Mouse (Mus musculus): ENCODE results near the gene E030030I06Rik. TPM values are rescaled to one million over a fixed set of nuclear protein-coding genes. Genes with fewer than 3 reads are reported as not detected.
"Not testable (repeated sequence)": the region's sequence is repeated elsewhere in the genome, so short reads cannot be mapped to it uniquely, and the experiment has no call there.

The E030030I06Rik gene
- 21.3 and 21.6 TPM in 2 replicates for polyA plus RNA-seq (2015; fragmentation: Nextera tagmentation; extraction: Ambion mirVana)

DNA sequence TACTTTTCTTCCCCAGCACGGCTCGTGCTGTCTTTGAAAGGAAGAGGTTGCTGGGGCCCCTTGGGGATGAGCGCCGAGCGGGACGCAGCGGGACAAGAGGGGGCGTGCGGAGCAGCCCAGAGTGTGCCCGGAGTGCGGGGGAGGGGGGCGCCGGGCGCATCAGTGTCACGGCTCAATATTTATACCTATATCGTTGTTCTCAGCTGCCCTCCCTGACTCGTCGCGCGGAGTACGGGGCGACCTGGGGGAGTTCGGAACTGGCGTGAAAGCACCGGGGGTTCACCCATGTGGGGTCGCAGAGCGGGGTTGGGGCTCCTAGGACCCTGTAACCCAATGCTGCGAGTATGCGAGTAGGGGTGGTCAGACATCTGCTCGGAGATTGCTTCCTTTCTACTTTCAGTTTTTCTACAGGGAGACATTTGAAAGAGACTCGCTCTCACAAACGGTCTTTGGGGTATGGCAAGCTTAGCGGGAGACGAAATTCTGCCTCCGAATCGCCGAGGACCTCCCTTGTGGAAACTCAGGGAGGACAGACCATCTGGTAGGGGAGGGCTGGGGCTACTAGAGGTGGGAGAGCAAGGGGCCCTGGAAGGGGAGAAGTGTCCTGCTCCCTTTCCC lies at the start of gene E030030I06Rik:
Gene E030030I06Rik (minus strand): TSS at position 198 of the 618 bp plus-strand sequence.
- Histone ChIP-seq H3K27ac (peak within 1 kb of the TSS; percentile 76), H3K4me3 (replicated peaks) (peak within 1 kb of the TSS; percentile 66), H3K9ac (peak within 1 kb of the TSS; percentile 69), H3K4me1 (peaks cover 18% of the 10 kb centered on the region), H3K9me3 (no peaks in the 10 kb centered on the region), H3K36me3 (no peaks in the 10 kb centered on the region), H3K27me3 (replicated peaks) (peaks cover 14% of the 10 kb centered on the region), H3K4me2 (peak within 1 kb of the TSS; percentile 75)
- under 1% methylated on average over 37 of the region's 37 CpGs for WGBS
- peak; percentile 44 for ATAC-seq (ENCODE audit: insufficient read depth, low FRiP score, low read depth)

DNA sequence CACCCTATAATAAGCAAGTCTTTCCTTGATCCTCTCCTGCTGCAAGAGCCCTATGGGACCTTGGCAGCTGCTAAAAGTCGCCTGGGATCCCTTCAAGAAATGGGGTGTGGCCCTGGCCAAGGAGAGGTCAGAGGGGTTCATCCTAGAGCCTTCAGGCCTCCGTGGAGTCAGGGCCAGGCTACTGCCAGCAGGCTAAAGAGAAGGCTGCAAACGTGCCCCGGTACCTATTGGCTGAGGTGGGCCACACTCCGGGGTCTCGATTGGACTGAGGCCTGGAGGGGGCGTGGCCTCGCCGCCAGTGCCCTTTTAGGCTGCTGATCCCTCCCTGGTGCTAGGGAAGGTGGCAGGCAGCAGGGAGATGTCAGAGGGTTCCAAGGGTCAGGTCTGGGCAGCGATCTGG lies 42.0 kb upstream of the E030030I06Rik start:
- not testable (repeated sequence) for ATAC-seq (ENCODE audit: insufficient read depth, low FRiP score, low read depth); H3K9ac ChIP-seq; H3K27ac ChIP-seq; H3K27me3 ChIP-seq (replicated peaks); H3K9me3 ChIP-seq; H3K4me2 ChIP-seq; H3K4me1 ChIP-seq; H3K4me3 ChIP-seq (replicated peaks); H3K36me3 ChIP-seq
- under 1% methylated on average over 9 of the region's 10 CpGs for WGBS

DNA sequence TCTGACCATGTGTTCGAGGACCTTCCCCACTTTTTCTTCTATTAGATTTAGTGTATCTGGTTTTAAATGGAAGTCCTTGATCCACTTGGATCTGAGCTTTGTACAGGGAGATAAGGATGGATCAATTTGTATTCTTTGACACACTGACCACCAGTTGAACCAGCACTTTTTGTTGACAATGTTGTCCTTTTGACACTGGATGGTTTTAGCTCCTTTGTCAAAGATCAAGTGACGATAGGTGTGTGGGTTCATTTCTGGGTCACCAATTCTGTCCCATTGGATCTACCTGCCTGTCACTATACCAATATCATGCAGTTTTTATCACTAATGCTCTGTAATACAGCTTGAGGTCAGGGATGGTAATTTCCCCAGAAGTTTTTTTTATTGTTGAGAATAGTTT lies 27.4 kb upstream of the E030030I06Rik start:
- H3K27me3 ChIP-seq (replicated peaks); H3K36me3 ChIP-seq; H3K9me3 ChIP-seq; H3K27ac ChIP-seq; H3K4me3 ChIP-seq (replicated peaks); H3K4me2 ChIP-seq; H3K4me1 ChIP-seq; H3K9ac ChIP-seq; ATAC-seq (ENCODE audit: insufficient read depth, low FRiP score, low read depth): not testable (repeated sequence)
- WGBS: 59% methylated on average over 2 of the region's 2 CpGs

DNA sequence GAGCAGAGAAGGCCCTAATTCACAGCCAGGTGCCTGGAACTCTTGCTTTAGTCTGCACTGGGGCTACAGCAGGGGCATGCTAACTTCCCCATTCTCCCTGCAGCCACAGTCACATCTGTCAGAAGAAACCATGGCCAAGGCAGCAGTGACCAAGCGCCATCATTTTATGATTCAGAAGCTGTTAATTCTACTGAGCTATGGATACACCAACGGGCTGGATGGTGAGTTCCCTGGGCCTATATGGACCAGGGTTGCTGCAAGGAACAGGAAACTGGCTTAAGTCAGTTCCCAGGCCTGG lies 25.1 kb upstream of the E030030I06Rik start:
- not testable (repeated sequence) for H3K9me3 ChIP-seq; ATAC-seq (ENCODE audit: insufficient read depth, low FRiP score, low read depth); H3K4me1 ChIP-seq; H3K36me3 ChIP-seq; H3K27ac ChIP-seq; H3K4me2 ChIP-seq; H3K9ac ChIP-seq; H3K27me3 ChIP-seq (replicated peaks); H3K4me3 ChIP-seq (replicated peaks)
- WGBS: 90% methylated on average over 2 of the region's 2 CpGs

DNA sequence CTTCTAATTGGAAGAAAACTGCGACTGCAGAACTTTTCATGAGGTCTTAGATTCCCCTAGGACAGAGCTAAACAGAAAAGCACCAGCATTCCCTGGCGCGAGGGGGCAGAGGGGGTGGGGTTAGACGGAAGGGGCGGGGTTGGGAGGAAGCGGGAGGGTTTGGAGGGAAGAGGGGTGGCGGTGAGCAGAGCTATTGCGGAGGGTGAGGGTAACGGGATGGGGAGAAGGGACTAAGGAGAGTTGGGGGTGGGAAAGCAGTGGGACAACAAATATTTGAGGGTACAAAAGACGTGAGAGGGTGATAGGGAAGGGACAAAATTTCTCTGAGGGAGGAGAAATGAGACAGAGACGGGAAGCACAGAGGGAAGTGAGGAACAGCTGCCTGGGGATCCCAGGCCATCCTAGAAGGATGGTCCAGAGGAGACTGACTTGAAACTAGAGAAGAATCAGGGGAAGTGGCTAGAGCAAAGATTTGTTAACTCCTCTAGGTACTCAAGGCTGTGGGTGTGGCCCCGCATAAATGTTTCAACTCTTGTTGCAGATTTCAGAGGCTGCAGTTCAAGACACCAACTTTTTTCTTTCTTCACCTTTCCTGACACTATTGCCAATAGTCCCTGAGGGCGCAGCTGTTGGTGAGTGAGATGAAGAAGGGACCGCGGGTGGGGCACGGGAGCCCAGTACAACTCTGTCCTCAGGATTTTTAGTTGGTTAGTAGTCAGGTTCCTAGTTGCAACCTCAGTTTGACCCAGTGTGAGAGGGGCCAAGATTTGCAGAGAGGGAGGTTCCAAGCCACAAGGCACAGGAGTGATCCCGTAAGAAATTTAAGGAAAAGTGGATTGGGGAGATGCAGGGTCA lies 24.5 kb upstream of the E030030I06Rik start:
- WGBS: 15% methylated on average over 11 of the region's 17 CpGs
- not testable (repeated sequence) for H3K9me3 ChIP-seq; H3K27me3 ChIP-seq (replicated peaks); H3K4me3 ChIP-seq (replicated peaks); H3K36me3 ChIP-seq; H3K27ac ChIP-seq; H3K9ac ChIP-seq; H3K4me1 ChIP-seq
- ATAC-seq (ENCODE audit: insufficient read depth, low FRiP score, low read depth): peak; percentile 63
- peak overlapping the region; percentile 39 for H3K4me2 ChIP-seq

DNA sequence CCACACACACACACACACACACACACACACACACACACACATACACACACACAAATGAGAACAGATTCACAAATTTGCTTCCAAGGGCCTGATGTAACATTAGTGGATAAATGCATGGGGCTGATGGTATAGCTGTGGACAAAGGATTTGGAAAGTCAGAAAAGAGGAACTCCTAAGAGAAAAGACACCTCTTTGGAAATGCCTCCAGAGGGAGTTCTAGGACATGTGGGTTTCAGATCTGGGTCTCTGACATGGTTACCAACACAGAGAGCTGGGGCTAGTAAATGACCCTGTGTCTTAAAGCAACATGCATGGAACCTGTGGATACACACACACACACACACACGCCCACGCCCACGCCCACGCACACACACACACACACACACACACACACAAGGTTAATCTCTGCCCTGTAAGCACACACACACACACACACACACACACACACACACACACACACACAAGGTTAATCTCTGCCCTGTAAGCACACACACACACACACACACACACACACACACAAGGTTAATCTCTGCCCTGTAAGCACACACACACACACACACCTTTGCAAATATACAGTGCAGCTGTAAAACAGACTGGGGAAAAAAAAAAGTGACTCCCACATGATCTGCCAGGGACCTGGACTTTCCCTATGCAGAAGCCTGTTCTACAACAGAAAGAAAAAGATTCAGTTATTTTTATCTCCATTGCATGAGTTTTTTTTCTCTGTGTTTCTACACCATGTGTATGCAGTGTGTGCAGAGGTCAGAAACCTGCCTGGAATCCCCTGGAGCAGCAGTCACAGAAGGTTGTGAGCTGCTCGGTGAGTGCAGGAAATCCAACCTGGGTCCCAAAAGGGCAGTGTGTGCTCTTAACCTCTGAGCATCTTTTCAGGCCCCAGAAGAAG lies 23.6 kb upstream of the E030030I06Rik start:
- ATAC-seq (ENCODE audit: insufficient read depth, low FRiP score, low read depth): peak; percentile 53; the same call in 1 of the 2 replicates

DNA sequence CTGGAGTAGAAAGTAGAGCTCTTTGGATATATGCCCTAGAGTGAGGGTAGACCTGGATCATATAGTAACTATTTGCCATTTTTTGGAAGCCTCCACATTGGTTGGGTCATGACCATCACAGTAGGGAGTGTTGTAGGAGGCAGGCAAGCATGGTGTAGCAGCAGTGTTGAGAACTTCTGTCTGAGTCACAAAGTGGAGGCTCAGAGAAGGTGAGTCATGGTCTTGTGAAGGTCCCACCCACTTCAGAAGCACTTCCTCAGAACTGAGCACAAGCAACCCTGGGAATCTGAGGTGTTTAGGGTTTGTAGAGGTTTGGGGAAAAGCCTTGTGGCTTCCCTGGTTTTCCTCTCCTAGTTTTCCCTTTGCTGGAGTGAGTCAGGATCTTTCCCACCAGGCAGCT lies 20.0 kb upstream of the E030030I06Rik start:
- not testable (repeated sequence) for H3K9me3 ChIP-seq; H3K27ac ChIP-seq; H3K9ac ChIP-seq; ATAC-seq (ENCODE audit: insufficient read depth, low FRiP score, low read depth); H3K4me3 ChIP-seq (replicated peaks); H3K4me1 ChIP-seq; H3K27me3 ChIP-seq (replicated peaks); H3K4me2 ChIP-seq; H3K36me3 ChIP-seq

More for the DNA sequence above, 23.6 kb upstream of the E030030I06Rik start:
- H3K9ac ChIP-seq; H3K9me3 ChIP-seq; H3K4me1 ChIP-seq; H3K4me3 ChIP-seq (replicated peaks); H3K27me3 ChIP-seq (replicated peaks); H3K36me3 ChIP-seq; H3K27ac ChIP-seq: not testable (repeated sequence)
- 64% methylated on average over 3 of the region's 5 CpGs for WGBS
- H3K4me2 ChIP-seq: peak overlapping the region; percentile 39

DNA sequence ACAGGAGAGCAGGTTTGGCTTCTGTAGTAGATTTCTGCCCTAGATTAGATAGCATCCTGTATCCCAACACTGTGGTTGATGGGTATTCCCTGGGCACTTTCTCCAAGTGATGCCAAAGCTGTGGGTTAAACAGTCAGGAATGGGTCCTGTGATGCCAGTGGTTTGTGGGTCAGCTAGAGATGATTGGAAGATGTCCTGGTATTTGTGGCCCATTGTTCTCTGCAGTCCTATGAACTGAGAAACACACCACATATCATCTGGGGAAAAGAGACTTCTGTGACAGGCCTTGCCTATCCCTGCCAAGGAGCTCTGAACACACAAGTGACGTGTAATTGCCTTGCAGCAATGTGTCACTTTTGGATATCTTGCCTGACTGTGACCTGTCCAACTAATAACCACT lies 18.0 kb upstream of the E030030I06Rik start:
- ATAC-seq (ENCODE audit: insufficient read depth, low FRiP score, low read depth); H3K4me3 ChIP-seq (replicated peaks); H3K9me3 ChIP-seq; H3K27me3 ChIP-seq (replicated peaks); H3K36me3 ChIP-seq; H3K4me2 ChIP-seq; H3K27ac ChIP-seq; H3K9ac ChIP-seq; H3K4me1 ChIP-seq: not testable (repeated sequence)
- WGBS: 77% methylated on average over 1 of the region's 1 CpGs

DNA sequence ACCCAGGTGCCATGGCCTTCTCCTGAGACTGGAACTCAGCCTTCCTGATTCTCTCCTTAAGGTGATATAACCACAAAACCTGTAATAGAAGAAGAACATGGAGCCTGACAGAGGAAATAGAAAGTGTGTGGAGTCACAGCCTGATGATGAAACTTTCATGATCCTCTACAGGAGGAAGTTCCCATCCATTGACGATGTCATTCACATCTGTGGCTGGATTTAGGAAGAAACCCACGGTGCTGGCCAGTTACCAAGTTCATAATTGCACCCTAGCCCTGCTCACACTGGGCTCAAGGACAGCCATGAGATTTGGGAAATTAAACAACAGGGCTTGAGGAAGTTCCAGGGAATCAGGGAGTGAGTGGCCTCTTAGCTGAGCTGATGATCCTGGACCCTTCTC lies 17.0 kb upstream of the E030030I06Rik start:
- not testable (repeated sequence) for H3K9me3 ChIP-seq; H3K4me3 ChIP-seq (replicated peaks); H3K27ac ChIP-seq; ATAC-seq (ENCODE audit: insufficient read depth, low FRiP score, low read depth); H3K9ac ChIP-seq; H3K27me3 ChIP-seq (replicated peaks); H3K4me2 ChIP-seq; H3K36me3 ChIP-seq; H3K4me1 ChIP-seq
- 62% methylated on average over 2 of the region's 2 CpGs for WGBS

DNA sequence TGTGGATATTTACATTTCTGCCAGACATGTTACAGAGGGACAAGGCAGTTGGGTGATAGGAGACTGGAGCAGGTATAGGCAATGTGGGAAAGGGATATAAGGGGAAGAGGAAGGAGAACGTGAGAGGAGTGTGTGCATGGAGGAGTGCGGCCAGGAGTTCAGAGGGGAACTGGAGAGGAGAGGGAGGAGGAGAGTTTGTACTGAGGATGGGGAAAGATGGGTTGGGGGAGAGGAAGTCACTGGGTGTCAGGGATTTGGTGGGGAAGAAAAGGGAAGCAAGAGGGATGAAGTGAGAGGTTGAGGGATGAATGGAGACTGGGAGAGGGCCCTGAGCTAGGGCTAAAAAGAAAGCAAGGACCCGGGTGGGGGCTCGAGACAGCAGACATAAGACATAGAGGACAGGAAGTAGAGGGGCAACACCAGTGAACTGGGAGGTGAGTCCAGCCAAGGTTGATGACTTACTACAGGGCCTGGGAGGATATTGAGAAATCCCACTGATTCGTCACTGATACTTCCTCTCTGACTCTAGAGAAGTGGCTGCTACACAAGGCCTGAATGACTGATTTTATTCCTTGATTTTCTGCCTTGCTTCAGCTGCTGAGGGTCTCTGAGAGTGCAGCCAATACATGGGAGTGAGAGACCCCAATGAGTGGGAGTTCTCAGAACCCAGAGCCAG lies 16.4 kb upstream of the E030030I06Rik start:
- not testable (repeated sequence) for ATAC-seq (ENCODE audit: insufficient read depth, low FRiP score, low read depth); H3K4me1 ChIP-seq

DNA sequence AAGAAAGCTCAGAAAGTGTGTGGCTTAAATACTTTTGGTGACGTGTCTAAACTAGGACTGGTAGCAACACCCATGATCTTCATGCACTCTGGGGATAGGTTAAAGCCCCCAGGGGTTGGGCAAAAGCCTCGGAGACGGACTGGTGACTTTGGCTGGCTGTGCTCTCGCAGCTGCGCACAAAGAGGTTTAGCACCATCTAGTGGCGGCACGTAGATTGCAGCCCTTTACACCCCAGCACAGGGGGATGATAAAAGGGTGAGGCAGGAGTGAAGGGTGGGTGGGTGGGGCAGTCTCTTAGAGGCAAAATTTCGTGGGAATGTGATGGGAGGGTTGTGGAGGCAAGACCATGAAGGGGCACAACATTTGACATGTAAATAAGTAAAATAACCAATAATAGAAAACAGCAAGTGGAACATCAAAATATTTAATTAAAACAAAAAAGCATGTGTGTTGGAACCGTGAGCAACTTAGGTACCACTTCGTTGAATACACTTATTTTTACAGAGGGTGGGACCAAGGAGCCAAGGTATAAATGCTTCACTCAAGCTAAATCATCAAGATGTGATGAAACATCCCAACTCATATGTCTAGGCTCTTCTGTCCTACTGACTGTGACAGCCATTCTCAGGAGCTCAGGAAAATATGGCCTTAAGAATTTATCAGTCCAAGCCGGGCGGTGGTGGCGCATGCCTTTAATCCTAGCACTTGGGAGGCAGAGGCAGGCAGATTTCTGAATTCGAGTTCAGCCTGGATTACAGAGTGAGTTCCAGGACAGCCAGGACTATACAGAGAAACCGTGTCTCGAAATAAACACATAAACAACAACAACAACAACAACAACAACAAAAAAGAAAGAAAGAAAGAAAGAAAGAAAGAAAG lies 14.9 kb upstream of the E030030I06Rik start:
- H3K27me3 ChIP-seq (replicated peaks); H3K36me3 ChIP-seq; H3K9ac ChIP-seq; H3K9me3 ChIP-seq; H3K27ac ChIP-seq; H3K4me1 ChIP-seq; ATAC-seq (ENCODE audit: insufficient read depth, low FRiP score, low read depth): not testable (repeated sequence)
- Histone ChIP-seq H3K4me2 (peak overlapping the region; percentile 34), H3K4me3 (replicated peaks) (0 out of 2 replicates have a peak overlapping the region, but pooled peaks have one; percentile 5)
- WGBS: 28% methylated on average over 15 of the region's 16 CpGs

More for the DNA sequence above, 16.4 kb upstream of the E030030I06Rik start:
- H3K9ac ChIP-seq; H3K36me3 ChIP-seq; H3K4me3 ChIP-seq (replicated peaks); H3K9me3 ChIP-seq; H3K27ac ChIP-seq; H3K27me3 ChIP-seq (replicated peaks); H3K4me2 ChIP-seq: not testable (repeated sequence)
- WGBS: 64% methylated on average over 5 of the region's 5 CpGs

Measured in stomach, embryonic 15.5 days (tissue).